Mouse (Mus musculus) bone marrow, adult 2 months (tissue): ENCODE results near the gene Mid1. TPM values are rescaled to one million over a fixed set of nuclear protein-coding genes. Genes with fewer than 3 reads are reported as not detected.

Source experiments
- H3K27ac ChIP-seq: fragments of 200-500 bp; 2 replicates; pipeline ENCODE4 v1.5.1; 2012; ENCODE audit warnings: low read depth, mild to moderate bottlenecking, control low read depth, inconsistent platforms, low read length; ENCODE audit not compliant: control insufficient read depth, poor library complexity, insufficient read depth
- H3K4me1 ChIP-seq: fragments of 200-500 bp; 2 replicates; pipeline ENCODE4 v1.6.1; 2011; ENCODE audit warnings: low read length; ENCODE audit not compliant: control insufficient read depth, insufficient read depth
- H3K4me3 ChIP-seq: fragments of 200-500 bp; replicated peaks from 2 replicates; pipeline ENCODE3; 2011; ENCODE audit warnings: mild to moderate bottlenecking, low read depth, low read length, control low read depth; ENCODE audit not compliant: control insufficient read depth
- CTCF ChIP-seq: fragments of 200-500 bp; IDR thresholded peaks from 2 replicates; pipeline ENCODE4 v1.5.1; 2011; ENCODE audit warnings: low read length, control low read depth; ENCODE audit not compliant: control insufficient read depth, insufficient read depth
- POLR2A ChIP-seq: fragments of 200-500 bp; IDR thresholded peaks from 2 replicates; pipeline ENCODE4 v1.6.1; 2011; ENCODE audit warnings: low read depth, mild to moderate bottlenecking, control low read depth, low read length, borderline replicate concordance; ENCODE audit not compliant: control insufficient read depth
- WGBS: fragments of 180-500 bp; shearing (Covaris S2); methylation state at CpG from one replicate; pipeline ENCODE4 v1.1.7; 2018; 5-methylcytosine and 5-hydroxymethylcytosine counted together
- polyA plus RNA-seq: library from polyadenylated mRNA; stranded (reverse); fragments of >200 nt; gene quantifications from 2 replicates; pipeline ENCODE4 v1.2.4, GENCODE M21; 2011; ENCODE audit warnings: low replicate concordance; ENCODE audit not compliant: missing spikeins, insufficient read depth, insufficient read length

Gene Mid1
- polyA plus RNA-seq, 1 experiment = 33.3 TPM

DNA sequence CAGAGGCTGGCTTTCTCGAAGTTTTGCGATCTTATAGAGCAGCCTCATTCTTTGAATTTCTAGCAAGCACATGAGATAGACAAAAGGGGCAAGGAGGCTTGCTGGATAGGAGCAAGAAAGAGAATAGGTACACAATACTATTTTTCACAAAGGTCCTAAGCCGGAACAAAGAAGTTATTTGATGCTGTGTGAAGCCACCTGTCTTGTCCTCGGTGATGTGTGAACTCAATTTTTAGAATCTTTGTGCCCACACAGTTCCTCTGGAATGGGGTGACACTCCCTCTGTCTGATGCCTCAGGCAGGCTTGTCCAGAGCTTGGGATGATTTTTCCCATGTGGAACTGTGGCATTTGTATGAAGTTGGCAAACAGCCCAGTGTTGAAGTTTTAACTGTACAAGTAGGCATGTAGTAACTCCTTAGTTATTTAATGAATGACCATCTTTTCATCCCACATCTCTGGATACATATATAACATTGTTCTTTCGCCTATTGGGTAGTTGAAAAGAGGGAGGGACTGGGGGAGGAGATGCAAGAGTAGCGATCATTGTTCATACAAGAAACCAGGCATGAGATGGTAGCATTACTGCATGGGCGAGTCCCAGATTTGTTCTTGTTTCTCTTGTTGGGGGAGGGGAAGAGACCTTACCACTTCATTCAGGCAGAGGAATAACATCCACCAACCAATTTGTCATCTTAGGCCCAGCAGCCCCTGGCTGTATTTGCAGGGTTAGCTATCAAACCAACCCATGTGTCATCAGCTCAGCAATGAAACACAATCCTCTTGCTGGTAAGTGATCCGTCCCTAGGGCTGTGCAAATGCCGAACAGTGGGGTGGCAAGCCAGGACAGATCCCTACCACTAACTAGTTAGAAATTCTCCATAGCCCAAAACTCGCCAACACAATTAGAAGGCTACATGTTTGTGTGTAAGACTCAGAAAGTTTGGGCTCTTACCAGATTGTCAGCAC is 196.5 kb downstream of the Mid1 start:
- TF ChIP-seq POLR2A = no peak
- Histone ChIP-seq H3K27ac (no peak overlapping the region), H3K4me1 (no peaks in the 10 kb centered on the region), H3K4me3 (no peak overlapping the region)
- 67% methylated on average over 10 of the region's 10 CpGs for WGBS

DNA sequence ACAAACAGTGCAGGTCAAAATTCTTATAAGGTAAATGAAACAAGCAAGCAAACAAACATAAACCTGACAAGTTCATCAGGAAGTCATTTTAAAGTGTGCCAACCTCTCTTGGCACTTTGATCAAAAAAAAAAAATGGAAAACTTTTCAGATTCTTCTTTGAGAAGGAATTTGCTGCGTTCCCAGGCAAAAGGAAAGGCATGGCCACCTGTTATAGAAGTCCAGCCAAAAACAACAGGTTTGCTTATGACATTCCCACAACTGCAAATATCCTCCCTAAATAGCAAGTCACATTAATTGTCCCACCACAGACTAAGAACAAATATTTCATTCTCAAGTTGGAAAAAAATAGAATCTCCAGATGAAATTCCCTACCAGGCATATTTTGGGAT is 197.2 kb downstream of the Mid1 start:
- Histone ChIP-seq H3K27ac (no peak overlapping the region), H3K4me1 (no peaks in the 10 kb centered on the region), H3K4me3 (no peak overlapping the region)
- TF ChIP-seq POLR2A (no peak), CTCF (no peak)
- 81% methylated on average over 1 of the region's 1 CpGs for WGBS

DNA sequence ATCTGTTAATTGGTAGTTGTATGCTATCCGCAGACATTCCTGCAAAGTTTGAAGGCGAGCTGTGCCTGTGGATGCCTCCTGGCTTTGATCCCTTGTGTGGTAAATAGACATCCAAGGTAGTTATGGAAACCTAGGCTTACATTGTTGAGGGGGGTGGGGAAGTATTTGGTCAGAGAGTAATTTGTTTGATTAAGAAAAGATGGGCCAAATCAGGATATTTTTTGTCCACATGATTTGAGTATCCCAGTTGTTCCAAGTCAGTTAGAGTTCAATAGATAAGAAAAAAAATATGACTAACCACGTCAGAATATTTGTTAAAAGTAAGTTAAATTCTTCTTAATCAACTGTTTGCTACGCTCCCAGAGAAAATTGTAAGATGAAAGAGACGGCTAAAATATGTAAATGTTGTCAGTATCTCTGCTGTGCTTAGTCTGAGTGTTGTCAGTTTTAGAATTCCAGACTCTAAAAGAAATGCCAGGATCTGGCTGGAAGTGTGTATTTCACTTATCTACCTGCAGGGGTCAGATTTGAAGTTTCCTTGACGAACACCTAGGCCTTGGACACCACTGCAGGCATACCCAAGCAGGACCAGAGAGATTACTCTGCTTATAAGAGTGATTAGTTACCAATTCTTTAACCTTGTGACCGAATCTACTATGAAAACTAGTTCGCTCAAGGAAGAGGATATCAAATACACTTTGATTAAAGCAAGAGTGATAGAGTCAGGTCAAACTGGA is 198.7 kb downstream of the Mid1 start:
- TF ChIP-seq CTCF (no peak), POLR2A (no peak)
- WGBS = 64% methylated on average over 8 of the region's 8 CpGs
- Histone ChIP-seq H3K4me1 (no peaks in the 10 kb centered on the region), H3K27ac (no peak overlapping the region), H3K4me3 (no peak overlapping the region)

DNA sequence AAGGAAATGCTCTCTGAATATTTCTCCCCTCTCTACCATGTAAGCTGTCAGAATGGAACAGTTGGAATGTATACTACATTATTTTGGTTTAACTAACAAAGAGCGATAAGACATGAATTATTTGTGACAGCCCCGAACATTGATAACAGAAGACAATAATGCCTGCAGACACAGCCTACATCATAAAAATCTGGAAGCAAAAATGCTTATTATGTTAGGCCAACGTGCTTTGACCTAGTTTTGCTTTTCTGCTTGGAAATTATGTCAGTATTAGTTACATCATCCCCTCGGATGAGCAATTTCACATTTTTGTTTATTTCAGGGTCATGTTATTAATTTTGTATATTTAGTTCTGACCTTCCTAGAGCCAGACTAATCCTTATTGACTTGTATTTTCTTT is 205.5 kb downstream of the Mid1 start:
- H3K4me1 ChIP-seq = no peaks in the 10 kb centered on the region
- H3K4me3 ChIP-seq = no peak overlapping the region
- WGBS = 73% methylated on average over 4 of the region's 4 CpGs
- H3K27ac ChIP-seq = no peak overlapping the region
- no peak for TF ChIP-seq POLR2A
- no peak for TF ChIP-seq CTCF

DNA sequence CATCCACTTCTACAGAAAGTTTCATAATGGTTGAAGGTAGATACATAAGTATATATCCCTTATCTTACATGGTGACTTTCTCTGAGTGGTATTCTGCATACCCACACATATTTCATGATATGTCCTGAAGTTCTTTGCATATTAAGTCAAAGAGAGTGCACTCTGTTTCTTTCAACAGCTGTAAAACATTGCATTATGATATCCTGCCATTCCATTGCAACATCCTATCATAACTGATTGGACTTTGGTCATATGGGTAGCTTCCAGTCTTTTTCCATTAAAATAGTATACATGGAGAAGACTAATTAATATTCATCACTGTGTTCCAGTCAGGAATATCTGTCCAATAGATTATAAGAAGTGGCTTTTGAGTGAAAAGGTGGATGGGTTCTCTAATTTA is 207.1 kb downstream of the Mid1 start:
- Histone ChIP-seq H3K4me3 (no peak overlapping the region), H3K27ac (no peak overlapping the region), H3K4me1 (no peaks in the 10 kb centered on the region)
- TF ChIP-seq POLR2A = no peak
- no peak for TF ChIP-seq CTCF

DNA sequence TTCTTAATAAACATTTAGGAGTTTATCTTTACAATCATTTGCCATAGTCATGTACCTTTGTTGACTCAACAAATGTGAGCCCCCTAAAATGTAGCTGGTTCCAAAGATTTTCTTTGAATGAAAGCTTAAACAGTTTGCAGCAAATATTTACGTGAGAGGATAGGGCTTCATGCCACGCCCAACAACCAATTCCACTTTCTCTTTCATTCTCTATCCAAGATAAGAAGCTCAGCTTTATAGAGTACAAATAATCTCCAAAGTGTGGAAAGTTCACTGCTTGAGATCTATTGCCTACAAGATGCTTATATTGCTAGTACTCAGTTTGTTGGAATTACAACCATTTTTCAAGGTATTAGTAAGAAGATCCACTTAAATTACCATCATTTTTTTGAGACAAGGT is 207.6 kb downstream of the Mid1 start:
- TF ChIP-seq POLR2A = no peak
- TF ChIP-seq CTCF = no peak
- WGBS = 41% methylated on average over 2 of the region's 2 CpGs
- Histone ChIP-seq H3K4me1 (no peaks in the 10 kb centered on the region), H3K4me3 (no peak overlapping the region), H3K27ac (no peak overlapping the region)

DNA sequence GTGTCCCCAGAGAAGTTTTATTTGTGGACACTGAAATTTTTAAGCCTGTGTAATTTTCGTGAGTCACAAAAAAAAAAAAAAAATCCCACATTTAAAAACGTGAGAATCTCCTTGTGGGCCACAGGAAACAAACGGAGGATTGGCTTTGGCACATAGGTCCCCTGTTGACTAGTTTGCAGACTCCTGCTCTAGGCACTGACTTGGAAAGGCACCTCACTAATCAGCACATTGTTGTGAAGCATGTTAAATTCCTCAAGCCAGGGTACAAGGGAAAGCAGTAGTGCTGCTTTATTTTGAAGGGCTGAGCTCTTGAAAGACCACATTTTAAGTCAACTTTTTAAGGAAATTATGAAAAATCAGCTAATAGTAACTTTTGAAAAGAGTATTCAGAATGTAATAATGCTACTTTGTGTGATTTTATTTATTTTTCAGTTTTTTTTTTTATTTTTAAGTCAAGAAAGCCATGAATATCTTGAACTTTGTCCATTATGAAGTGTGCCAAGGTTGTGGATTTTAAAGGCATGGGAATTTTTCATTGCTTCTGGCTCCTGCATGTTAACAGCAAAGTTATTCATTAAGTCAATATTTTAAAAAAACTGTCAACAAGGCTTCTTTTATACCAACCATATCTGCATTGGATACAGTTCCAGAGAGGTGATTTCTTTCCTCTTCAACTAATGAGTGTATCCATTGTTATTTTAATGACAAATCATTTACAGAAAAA is 214.4 kb downstream of the Mid1 start:
- Histone ChIP-seq H3K4me3 (no peak overlapping the region), H3K27ac (no peak overlapping the region), H3K4me1 (no peaks in the 10 kb centered on the region)
- TF ChIP-seq POLR2A (no peak), CTCF (no peak)
- 52% methylated on average over 3 of the region's 3 CpGs for WGBS

DNA sequence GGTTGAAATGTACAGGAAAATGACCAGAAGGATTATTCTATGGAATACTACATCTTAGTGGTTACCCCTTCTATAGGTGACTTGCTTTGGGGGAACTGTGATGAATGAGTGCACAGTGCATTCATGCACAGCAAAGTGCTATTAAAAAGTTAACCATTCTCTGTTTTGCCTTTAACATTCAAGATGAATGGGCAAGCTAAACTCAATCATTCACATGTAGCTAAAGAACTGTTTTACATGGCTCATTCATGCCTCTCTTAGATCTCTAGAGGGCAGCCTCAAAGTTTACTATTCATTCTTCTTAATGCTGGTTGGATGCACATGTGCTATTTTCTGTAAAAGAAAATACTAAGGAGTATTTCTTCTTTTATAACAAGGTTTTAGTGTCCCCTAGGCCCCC is 217.9 kb downstream of the Mid1 start:
- no peaks in the 10 kb centered on the region for H3K4me1 ChIP-seq
- TF ChIP-seq POLR2A (no peak), CTCF (no peak)
- no peak overlapping the region for H3K4me3 ChIP-seq
- H3K27ac ChIP-seq = no peak overlapping the region
